Mouse (Mus musculus): ENCODE measurements around the gene Sall1.

Gene Sall1

DNA sequence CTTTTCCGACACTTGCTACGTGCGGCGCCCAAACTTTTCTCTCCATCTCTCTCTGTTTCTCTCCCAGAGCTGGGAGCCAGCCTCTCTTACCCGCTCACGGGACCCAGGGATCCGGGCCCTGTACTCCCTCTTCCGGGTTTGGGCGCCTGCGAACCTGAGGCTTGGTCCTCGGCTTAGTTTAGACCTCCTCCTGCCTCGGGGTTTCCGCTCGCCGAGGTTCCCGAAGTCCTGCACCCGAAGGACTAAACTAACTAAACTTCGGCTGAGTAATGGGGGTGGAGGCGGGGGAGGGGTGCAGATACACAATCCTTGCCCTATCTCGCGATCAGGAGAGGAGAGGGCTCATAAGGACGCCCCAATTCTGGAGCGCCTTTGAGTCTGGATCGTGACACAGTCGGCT is at the start of gene Sall1:
Gene Sall1, minus strand, starts transcription at position 223 of the 400 bp plus-strand sequence.
- no peak for DNase-seq

- no peak for DNase-seq
Observed at GRCm38 (mm10) chr8:89089916-89090315, 46.0 kb upstream of the Sall1 start.

- DNase-seq, result no peak
Observed at GRCm38 (mm10) chr8:89079147-89079546, 35.2 kb upstream of the Sall1 start.

DNA sequence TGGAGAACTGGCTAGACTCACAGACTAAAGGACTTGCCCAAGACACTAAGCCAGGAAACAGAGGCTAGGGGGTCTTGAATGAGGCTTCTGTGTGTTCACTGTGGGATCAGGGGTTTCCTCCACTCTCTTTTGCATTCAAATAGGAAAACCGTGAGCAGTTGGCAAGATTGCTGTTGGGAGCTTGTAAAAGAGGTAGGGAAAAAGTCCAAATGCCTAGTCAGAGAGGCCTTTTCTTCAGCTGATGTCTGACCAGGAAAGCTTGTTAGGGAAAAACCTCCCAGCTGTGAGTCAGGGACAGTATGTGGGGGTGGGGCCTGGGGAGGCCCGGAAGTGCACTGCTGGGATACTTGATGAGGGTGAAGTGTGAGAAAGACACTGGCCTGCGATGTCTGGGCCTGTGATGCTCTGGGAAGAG is 29.0 kb upstream of the Sall1 start:
- DNase-seq, result no peak

GRCm38 (mm10) chr8:89067499-89067898 is 23.5 kb upstream of the Sall1 start:
- no peak for DNase-seq

DNA sequence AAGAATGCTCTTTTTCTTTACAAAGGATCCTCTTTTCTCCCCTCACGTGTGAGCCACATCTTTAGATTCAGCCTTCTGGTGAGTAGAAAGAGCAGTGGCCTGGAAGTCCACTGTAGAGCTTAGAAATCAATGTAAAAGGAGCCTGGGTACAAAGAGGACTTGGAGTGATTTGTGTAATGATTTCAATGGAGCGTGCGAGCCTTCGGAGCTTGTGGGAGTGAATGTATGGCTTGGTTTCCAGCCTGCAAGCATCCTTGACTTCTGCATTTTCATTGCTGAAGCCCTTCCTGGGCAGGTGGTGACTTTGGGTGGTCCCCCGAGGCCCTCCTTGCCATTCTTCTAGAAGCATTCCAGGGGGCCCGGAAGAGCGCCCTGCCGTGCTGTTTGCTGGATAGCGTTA is 20.1 kb upstream of the Sall1 start:
- no peak for DNase-seq

- no peak for DNase-seq
Observed at GRCm38 (mm10) chr8:89063366-89064040, 19.5 kb upstream of the Sall1 start.

DNA sequence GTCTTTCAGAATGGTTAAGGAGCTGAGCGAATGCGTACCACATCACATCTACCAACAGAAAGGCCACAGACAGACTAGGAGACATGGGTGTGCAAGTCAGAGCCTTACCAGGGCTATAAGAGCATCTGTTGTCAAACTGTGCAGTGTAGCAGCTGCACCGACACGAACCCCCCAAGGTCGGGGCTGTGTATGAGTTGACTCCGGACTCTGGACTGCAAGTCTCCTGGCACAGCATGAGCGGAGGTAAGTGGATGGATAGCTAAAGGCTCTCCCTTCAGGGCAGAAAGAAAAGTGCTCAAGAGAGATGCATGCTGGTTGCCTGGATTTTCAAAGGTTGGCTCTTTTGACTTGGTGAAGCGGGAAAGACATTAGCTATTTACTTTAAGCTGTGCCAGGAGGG is 16.8 kb upstream of the Sall1 start:
- no peak for DNase-seq

GRCm38 (mm10) chr8:89059507-89059906 is 15.5 kb upstream of the Sall1 start:
- DNase-seq, result no peak

- DNase-seq, result no peak
Observed at GRCm38 (mm10) chr8:89052880-89053279, 8.9 kb upstream of the Sall1 start.

GRCm38 (mm10) chr8:89046639-89047348 is 2.8 kb upstream of the Sall1 start:
- no peak for DNase-seq

GRCm38 (mm10) chr8:89046226-89046625 is 2.3 kb upstream of the Sall1 start:
- no peak for DNase-seq

GRCm38 (mm10) chr8:89045726-89046125 is 1.8 kb upstream of the Sall1 start:
- no peak for DNase-seq

- no peak for DNase-seq
Observed at GRCm38 (mm10) chr8:89045218-89045601, 1.2 kb upstream of the Sall1 start.

GRCm38 (mm10) chr8:89044511-89045217 is 702 bp upstream of the Sall1 start:
- no peak for DNase-seq

GRCm38 (mm10) chr8:89043371-89043841 is 556 bp downstream of the Sall1 start:
- peak; percentile 8 for DNase-seq

GRCm38 (mm10) chr8:89042560-89043370 is 1.2 kb downstream of the Sall1 start:
- DNase-seq, result peak; percentile 10

DNA sequence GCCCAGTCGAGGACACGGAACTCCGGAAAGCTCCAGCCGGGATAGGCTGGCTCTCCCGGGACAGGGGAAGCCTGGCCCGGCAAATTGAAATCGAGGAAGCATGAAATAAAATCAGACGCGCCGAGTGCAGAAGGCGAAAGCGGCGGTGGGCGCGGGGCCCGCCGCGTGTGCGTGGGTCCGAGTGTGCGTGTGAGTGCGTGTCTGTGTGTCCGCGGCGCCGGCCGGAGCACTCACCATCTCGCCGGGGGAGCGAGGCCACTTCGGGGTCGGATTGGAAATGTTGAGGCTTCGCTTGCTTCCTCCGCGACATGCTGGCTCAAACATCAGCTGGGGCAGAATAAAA is 1.9 kb downstream of the Sall1 start:
- DNase-seq, result no peak

- no peak for DNase-seq
Observed at GRCm38 (mm10) chr8:89041421-89042117, 2.4 kb downstream of the Sall1 start.

DNA sequence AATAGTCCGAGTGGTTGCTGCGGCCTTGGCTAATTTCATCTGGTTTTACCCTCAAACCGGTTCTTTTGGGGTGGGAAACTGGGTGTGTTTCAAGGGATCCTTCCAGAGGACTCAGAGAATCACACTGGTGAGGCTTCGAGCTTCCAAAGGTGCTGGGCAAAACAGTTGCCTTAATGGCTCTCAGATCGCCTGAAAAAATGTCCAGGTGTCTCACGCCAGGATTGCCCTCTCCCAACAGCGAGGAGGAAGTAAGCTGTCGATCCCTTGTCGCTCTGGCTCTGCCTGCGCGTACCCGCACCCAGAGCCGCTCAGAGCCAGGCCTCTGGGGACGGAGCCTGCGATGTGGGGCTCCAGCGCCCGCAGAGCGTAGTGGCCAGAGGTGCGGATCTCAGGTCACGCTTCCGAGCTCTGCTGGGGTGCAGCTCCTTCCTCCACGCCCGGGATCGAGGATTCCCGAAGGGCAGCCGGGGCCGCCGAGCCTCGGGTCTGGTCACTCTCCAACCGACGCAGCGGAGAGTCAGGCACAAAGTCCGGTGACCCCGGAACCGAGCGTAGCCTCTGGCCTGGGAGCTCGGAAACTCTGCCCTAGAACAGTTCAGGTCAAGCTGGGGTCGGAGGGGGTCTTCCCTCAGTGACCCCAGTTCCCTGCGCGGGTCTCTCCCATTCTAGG is 3.1 kb downstream of the Sall1 start:
- DNase-seq, result no peak

- no peak for DNase-seq
Observed at GRCm38 (mm10) chr8:89039890-89040289, 4.1 kb downstream of the Sall1 start.

DNA sequence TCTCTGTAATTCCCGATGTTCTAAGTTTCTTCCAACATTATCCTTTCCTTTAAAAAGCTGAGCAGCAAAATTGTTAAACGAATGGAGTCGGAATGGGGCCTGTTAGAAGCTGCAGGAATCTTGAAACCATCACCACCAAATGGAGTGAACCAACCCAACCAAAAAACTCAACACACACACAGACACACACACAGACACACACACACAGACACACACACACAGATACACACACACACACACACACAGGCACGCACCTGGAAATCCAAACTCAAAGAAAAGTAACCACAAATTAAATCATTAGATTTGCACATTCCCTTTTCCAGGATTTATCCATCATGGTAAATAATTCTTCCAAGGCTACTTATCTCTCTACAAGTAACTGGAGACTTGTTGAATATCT is 5.0 kb downstream of the Sall1 start:
- no peak for DNase-seq

Measured in cerebellum, adult 11-12 months (tissue).